Mouse (Mus musculus) T-helper 17 cell (primary cell): Measurements from ENCODE around the gene Slc33a1.

Experiments
- in situ Hi-C, 2 experiments: fragments of 300-600 bp; cut with MboI, MseI; formaldehyde crosslinking; loops; 1 replicate in 1 of 2; 2 replicates in 1 of 2; pipeline ENCODE4 v1.15.1; 2025; ENCODE audit warnings: high pct_unique_total_duplicates in 2 of 2

Gene Slc33a1

GRCm38 (mm10) chr3:63899309-63899695 lies 65.3 kb downstream of the Slc33a1 start, which contains the start of gene Plch1:
TSS of gene Plch1 (minus strand) at chr3:63899472.
- in situ Hi-C loops: no loop called here

GRCm38 (mm10) chr3:63898581-63899308 lies 65.8 kb downstream of the Slc33a1 start:
- in situ Hi-C loops: no loop called here

GRCm38 (mm10) chr3:63897177-63897576 lies 67.4 kb downstream of the Slc33a1 start:
- in situ Hi-C loops: no loop called here

DNA sequence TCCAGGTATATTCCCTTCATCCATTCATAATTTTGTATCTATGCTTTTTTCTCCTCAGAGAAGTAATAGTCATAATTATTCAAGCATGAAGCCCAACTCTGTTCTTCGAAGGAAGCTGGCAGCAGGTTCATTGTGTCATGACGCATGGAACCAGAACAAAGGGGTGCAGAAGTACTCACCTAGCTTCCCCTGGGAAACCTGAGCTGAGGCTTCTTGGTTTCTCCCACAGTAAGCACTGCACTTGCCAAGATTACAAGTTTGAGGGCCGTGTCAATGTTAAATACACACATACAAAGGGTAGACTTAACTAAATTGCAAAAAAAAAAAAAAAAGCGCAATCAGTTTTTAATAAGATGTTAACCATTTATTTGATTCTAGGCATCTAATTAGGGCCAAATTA lies 68.3 kb downstream of the Slc33a1 start:
- in situ Hi-C loops: no loop called here

- in situ Hi-C loops: no loop called here
Measured at GRCm38 (mm10) chr3:63895786-63896185, 68.8 kb downstream of the Slc33a1 start.

DNA sequence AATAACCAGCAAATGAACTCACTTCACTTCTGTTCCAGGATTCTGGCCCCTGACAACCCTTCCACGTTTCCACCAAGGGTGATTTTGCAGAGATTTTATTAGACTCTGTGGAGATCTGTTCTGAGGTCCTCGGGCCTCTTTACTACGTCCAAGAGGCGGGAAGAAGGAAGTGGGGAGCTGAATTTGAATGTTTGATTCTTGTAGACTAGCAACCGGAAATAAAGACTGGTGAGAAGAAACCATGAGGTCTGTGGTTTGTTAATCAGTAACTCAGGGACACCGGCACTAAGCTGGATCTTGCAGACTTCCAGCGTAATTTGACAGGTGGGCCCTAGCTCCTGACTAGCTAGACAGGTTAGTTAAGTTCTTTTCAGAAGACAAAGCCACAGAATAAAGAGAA lies 70.9 kb downstream of the Slc33a1 start:
- in situ Hi-C loops: no loop called here

DNA sequence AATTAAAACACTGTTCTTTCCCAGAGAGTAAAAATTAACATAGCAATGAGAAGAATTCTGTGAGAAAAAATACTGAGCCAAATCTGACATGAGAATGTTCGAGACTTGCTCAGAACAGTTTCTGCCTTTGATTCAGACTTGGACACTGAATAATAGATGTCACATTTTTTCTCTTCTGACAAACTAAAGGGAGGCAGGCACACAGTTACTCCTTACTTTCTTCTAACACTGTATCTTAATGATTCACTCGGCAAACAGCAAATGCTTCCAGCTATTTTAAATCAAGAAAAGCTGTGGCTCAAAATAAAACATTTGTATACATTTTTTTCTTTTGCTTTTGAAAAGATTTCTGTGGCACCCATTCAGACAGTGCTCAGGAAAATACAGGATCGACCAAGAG lies 72.4 kb downstream of the Slc33a1 start:
- in situ Hi-C loops: no loop called here
